Mouse (Mus musculus): ENCODE data around the gene Dpp6. TPM values are rescaled to one million over a fixed set of nuclear protein-coding genes. Genes with fewer than 3 reads are reported as not detected.

Dpp6 gene
- total RNA-seq, 2 experiments from 2014 or later = not detected

DNA sequence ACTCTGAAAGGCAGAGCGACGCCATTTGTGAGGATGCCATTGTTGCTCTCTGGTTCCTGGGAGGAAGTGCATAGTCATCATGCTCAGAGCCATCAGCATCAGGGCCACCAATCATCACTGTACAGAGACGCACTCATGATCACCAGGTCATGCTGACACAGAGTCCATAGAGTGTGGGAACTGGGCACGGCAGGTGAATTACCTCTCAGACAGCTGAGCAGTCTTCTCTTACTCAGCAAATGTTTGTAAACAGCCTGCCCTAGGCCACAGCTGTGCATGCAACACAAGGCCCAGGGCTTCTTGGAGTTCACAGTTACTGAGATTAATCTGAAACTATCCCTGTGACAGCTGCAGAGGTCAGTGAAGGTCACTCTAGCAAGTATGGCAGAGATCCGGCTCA lies 124.5 kb downstream of the Dpp6 start:
- no peak for ATAC-seq (replicated peaks; ENCODE audit: low FRiP score, poor library complexity, severe bottlenecking)

DNA sequence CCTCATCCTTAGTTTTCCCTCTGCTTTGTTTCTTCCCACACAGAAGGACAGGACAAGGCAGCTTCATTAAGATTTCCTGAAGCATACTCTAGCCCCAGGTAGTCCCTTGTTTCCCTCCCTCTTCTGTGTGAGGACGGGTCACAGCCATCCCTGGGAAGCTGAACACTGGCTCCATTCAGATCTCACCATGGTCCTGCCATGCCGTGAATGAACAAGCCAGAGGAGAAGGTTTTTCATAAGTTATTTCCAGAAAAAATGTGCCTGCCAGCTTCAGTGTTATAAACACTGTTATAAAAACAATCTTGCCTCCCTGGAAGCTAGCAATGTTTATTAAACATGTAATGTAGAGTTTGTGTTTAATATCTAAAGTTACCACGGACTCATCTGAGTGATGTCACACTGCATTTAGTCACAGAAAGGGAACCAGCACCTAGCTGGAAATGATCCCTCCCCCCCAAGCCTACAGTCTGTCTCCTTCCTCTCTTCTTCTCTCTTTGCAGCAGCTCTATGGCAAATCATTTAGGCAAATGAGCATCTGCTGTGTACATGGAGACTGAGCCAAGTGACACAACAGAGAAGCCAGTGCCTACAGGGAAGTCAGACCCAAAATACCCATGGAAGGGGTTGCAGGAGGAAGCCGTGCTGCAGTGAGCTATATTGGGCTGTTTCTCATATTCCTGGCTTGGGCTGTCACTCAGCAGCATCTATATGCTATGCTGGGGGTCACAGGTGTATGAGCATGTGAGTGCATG lies 128.3 kb downstream of the Dpp6 start:
- no peak for ATAC-seq (replicated peaks; ENCODE audit: low FRiP score, poor library complexity, severe bottlenecking)

DNA sequence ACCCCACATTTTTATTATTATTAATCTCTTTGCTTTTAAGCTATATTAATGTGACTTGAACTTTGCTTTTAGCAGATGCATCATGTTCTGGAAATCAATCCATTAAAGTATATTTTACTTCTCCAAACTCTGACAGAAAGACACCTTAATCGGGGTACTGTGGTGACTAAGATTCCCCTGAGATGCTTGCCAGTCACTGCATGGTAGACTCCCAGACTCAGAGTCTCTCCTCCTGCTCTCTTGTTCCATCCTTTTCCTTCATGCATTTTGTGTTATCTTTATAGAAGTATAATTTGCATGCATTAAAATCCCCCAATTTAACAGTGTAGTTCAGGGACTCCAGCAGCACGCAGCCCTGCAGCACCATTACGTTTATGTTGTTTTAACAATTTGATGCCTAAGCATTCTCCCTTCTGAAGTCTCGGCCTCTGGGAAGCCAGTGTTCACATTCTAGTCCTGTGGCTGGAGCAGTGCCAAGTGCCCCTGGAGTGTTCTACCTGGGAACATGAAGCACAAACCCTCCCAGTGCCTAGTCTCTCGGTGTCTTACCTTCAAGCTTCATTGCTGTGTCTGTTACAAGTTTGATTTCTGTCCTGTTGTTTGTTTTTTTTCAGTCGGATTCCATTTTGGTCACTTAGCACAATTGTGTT lies 153.1 kb downstream of the Dpp6 start:
- no peak for ATAC-seq (replicated peaks; ENCODE audit: low FRiP score, poor library complexity, severe bottlenecking)

DNA sequence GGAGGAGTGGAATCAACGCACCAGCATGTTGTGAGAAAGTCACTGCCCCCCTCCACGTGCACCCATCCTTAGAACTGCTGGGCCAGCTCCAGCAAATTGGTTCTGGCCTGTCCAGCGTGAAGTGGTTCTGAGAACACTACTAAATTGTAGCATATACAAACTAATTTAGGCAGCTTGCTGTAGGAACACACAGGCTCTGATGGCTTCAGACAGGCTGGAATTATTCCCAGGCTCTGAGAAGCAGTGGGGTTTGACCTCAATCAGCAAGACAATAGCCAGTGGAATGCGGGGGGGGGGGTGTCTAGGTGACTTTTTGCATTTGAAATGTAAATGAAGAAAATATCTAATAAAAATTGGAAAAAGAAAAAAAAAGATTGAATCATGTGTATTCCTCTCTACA lies 156.2 kb downstream of the Dpp6 start:
- no peak for ATAC-seq (replicated peaks; ENCODE audit: low FRiP score, poor library complexity, severe bottlenecking)

DNA sequence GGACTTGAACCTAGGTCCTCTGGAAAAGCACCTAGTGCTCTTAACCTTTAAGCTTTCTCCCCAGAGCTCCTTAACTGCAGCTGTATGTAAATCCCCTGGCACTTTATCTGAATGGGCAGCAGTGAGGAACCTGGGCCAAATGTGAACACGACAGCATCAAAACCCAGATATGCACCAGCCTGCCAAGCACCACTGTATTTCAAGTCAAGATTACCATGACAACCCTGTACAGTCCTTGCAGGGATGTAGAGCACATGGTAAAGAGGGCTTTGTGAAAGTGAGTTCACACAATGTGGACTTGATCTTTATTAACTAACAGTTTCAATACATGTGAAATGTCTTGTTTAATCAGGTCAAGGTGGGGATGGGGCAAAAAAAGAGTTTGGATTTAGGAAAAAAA lies 162.3 kb downstream of the Dpp6 start:
- no peak for ATAC-seq (replicated peaks; ENCODE audit: low FRiP score, poor library complexity, severe bottlenecking)

DNA sequence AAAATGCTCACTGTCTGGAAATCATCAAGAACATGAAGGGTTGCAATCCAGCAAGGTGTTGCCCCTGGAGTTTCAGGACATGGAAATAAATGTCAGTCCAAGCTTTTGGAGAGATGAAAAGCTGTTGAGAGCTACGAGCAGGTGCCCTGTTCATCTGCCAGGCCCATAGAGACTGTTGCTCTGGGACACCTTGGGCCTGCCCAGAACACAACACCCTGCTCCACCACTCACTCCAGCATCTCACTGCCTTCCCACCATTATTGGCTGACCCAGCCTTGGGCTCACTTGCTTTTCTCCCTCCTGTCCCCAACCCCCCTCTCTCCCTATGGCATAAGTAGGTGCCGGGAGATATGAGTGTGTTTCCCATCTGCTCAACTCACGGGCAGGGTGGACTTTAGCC lies 162.8 kb downstream of the Dpp6 start:
- ATAC-seq (replicated peaks; ENCODE audit: low FRiP score, poor library complexity, severe bottlenecking) = no peak

DNA sequence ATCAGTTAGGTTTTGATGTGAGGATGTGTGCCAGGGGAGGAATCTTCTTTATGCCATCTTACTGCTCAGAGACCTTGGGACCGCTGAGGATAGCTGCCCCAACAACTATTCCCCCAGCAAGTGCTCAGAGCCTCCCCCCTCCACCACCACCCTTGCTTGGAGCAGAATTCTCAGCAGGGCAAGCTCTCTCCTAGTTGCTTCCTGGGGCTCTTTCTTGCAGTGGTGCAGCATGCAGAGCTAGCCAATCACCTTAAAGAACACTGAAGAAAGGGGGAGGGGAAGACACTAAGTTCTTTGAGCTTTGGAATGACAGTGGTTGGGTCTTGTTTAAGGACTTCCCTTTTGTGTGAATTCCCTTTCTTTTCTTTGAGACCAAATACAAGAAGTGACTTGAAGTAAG lies 168.1 kb downstream of the Dpp6 start:
- no peak for ATAC-seq (replicated peaks; ENCODE audit: low FRiP score, poor library complexity, severe bottlenecking)

DNA sequence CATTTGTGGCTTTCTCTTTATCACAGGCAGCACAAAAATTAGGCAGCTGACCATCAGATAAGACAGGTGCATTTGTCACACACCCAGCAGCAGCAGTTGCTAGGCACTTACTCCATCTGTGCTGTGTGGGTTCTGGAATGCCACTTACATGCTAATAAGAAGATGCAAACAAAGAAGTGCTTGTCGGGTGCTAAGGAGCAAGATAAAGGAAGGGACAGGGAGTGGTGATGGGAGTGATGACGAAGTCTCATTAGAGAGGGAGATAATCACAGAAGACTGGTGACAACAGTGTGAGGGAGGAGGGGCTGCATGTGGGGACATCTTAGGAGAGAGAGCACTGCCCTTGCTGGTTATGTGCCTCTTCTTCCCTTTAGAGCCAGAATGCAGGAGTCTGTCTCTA lies 174.6 kb downstream of the Dpp6 start:
- ATAC-seq (replicated peaks; ENCODE audit: low FRiP score, poor library complexity, severe bottlenecking) = no peak

DNA sequence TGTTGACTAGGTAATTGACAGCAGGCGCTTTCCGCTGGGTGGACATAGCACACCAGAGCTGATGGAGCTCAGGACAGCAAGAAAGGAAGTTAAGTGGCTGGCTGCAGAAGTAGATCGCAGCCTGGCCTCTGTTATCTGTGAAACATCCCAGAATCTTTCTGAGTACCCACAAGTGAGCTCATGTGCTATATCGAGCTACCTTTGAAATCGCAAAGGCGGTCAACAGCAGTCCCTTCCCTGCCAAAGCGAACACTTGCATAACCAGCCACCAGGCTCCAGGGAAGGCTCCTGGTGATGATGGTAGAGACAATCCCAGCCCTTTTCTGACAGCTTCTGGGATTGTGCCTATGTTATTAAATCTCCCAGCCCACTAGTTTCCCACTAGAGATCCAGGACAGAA lies 186.5 kb downstream of the Dpp6 start:
- no peak for ATAC-seq (replicated peaks; ENCODE audit: low FRiP score, poor library complexity, severe bottlenecking)

DNA sequence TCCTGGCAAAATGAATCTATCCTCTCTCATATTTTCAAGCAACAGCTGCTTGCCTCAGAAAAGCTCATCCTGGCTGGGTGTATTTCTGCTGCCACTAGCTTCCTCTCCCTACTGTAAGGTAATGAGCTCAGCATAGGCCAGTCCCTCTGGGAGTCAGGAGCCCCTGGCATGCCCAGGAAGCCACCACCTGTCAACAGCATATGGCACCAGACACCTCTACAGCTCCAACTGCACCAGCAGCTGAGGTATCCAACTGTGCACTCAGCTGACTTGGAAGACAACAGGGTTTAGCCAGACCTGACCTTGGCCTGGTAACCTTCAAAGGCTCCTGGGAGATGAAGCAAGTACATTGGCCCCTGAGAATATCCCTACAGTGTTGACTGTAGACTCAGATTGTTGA lies 192.2 kb downstream of the Dpp6 start:
- no peak for ATAC-seq (replicated peaks; ENCODE audit: low FRiP score, poor library complexity, severe bottlenecking)

DNA sequence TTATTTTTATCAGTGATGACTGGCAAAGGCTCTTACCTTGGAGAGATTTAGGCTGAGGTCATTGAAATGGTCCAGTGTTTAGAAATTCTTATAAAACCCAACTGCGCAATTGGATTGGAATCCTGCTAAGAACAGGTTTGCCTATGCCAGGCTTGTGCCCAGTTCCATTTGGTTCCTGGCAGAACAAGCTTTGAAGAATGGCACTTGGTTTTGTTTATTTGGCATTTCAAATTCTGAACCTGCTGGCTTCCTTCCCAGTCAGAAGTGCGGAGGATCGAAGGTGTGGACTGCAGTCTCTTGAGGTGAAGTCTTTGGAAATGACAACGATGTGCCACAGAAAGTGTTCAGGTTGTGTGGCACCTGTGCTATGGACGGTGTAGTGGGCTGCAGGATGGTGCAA lies 193.6 kb downstream of the Dpp6 start:
- ATAC-seq (replicated peaks; ENCODE audit: low FRiP score, poor library complexity, severe bottlenecking) = no peak

DNA sequence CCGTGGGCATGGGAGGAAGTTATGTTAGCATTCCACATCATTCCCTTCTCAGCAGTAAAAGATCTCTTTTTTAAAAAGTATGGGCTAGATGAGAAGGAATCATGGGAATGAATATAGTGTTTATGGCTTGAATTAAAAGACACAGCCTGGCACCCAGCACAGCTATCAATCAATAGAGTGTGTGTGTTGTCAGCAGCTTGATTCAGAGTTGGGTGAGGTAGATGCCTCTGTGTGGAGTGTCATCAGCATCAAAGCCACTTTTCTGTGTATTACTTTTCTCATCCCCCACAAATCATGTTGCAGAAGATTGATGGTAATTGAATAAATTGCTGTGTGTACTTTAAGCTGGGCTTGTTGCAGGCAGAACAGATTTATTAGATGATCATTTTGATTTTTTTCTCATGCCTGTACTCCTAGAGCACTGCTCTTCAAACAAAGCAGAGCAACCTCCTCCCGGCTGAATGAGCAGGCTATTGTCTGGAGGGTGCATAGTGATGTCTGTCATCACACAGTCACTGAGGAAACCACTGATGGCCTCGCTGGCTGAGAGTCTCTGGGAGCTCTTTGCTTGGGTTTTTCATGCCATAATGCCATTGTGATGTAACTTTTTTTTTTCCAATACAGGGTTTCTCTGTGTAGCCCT lies 201.4 kb downstream of the Dpp6 start:
- ATAC-seq (replicated peaks; ENCODE audit: low FRiP score, poor library complexity, severe bottlenecking) = no peak

DNA sequence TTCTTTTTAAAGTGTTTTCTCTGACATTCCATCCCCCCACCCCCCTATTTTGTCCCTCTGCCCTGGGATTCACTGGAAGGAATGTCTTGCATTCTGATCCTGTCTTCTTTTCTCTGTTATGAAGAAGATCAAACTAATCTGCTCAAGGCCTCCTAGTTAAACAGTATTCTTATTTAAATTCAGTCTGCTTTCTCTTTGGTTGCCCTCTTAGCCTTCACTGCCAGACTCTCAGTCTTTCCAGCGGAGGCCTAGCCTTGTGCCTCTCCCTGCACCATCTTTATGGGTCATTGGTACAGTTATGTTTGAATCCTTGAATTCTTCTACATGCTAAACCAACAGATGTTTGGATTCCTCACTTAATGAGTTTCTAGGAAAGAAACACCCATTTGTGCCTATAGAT lies 211.6 kb downstream of the Dpp6 start:
- ATAC-seq (replicated peaks; ENCODE audit: low FRiP score, poor library complexity, severe bottlenecking) = no peak

DNA sequence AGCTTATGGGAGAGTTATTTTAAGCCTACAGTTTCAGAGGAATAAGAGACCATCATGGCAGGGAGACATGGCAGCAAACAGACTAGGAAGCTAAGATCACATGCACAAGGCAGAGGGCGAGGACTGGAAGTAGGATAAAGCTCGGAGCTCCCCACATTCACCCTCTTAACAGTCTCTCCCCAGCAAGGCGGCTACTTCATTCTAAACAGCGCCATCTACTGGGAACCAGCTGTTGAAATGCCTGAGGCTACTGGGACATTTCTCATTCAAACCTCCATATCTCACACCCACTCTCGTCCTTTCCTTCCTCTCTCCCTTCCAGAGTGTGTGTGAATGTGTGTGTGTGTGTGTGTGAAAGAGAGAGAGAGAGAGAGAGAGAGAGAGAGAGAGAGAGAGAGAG lies 212.8 kb downstream of the Dpp6 start:
- ATAC-seq (replicated peaks; ENCODE audit: low FRiP score, poor library complexity, severe bottlenecking) = no peak

DNA sequence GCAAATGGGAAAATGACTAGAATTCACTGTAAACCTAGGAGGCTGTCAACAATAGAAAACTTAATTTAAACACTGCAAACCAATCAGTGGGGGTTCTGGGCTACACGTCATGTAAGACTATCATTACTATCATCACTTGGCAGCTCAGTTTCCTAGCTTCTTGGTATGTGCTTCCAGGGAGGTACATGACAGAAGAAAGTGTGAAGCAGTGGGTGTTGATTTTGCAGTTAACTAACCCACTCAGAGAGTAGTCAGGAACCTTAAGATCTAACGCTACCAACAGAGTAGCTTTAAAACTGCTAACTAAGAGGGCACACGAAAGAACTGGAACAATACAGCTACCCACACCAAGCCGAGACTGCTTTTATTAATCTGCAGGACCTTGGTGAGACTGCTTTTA lies 217.9 kb downstream of the Dpp6 start:
- ATAC-seq (replicated peaks; ENCODE audit: low FRiP score, poor library complexity, severe bottlenecking) = no peak

DNA sequence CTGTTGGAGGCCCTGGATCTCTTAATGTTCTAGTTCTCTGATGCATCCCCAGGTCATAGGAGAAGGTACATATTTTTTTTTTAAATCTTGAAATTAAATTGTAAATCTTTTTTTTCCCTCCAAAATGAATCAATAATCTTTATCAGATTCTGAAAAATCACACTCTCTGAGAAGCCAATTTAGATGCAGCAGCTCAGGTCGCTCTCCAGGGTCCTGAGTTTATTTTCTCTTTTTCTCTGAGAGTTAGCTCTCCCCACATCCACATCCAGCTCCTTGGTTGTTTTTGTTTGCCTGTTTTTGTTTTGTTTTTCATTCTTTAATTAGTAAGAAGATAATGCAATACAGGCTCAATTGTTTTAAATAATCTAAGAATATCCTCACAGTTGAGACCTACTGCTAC lies 218.3 kb downstream of the Dpp6 start:
- ATAC-seq (replicated peaks; ENCODE audit: low FRiP score, poor library complexity, severe bottlenecking) = no peak

DNA sequence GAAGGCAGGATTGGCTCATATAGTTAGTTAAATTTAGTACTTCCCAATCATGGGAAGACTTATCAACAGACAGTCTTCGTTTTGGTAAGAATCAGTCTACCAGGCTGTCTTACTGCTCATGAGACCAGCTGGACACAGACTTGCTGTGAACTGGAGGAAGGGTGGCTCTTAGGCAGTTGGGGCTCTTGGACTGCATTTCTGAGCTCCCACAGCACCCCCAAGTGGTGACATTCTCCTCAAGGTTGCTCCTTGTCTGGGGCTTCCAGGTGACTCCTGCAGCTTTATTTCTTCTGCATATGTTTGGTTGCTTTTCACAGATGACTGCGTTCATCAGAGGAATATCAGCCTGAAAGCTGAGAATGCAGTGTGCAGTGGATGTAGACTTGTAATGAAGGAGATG lies 218.9 kb downstream of the Dpp6 start:
- no peak for ATAC-seq (replicated peaks; ENCODE audit: low FRiP score, poor library complexity, severe bottlenecking)

DNA sequence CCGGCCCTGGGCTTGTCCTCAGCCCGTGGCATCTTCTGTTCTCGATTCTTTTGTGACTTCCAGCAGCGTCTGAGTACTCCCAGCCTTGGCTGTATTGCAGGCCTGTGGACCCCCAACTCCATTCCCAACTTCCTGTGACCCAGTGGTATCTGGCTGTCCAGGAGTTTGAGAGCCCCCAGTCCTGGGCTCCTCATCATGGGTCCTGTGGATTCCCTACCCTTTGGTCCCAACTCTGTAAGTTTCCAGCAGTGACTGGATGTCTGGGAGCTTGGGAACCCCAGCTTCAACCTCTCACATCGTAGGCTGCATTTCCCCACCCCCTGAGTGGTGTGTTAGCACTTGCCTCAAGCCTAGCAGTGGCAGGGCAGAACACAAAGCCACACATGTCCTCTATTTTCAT lies 220.8 kb downstream of the Dpp6 start:
- ATAC-seq (replicated peaks; ENCODE audit: low FRiP score, poor library complexity, severe bottlenecking) = no peak

DNA sequence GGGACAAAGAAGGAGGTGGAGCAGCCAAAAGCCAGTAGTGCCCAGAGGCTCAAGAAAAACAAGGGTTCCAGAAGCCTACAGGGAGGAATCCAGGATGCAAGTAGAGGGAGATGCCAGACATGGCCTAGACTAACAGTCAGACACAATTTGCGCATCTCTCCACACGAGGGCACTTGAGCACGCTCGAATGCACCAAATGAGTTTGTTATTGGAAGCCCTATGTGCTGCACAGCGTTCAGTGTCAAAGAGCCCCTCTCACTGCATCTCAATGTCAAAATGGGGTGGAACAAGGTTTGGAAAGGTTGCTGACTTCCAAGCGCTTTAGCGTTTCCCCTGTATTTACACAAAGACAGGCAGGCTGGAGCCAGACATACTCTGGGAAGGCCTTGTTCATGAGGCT lies 231.2 kb downstream of the Dpp6 start:
- no peak for ATAC-seq (replicated peaks; ENCODE audit: low FRiP score, poor library complexity, severe bottlenecking)

DNA sequence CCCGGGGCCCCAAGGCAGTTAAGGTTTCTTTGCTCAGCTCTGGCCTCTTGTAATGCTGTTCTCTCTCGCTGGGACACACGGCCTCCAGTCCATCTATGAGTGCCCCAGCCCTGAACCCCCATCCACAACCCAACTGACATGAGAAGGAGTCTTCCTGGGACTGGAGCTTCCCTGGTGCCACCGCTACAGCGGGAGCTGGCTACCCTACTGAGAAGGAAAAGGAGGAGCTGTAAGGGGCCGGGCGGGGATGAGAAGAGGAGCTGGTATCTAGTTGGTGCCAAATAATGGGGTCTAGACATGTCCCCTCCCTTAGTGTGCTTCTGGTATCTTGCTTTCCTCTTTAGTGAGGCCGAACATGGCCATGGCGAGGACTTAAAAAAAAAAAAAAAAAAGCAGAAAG lies 231.9 kb downstream of the Dpp6 start:
- ATAC-seq (replicated peaks; ENCODE audit: low FRiP score, poor library complexity, severe bottlenecking) = no peak

DNA sequence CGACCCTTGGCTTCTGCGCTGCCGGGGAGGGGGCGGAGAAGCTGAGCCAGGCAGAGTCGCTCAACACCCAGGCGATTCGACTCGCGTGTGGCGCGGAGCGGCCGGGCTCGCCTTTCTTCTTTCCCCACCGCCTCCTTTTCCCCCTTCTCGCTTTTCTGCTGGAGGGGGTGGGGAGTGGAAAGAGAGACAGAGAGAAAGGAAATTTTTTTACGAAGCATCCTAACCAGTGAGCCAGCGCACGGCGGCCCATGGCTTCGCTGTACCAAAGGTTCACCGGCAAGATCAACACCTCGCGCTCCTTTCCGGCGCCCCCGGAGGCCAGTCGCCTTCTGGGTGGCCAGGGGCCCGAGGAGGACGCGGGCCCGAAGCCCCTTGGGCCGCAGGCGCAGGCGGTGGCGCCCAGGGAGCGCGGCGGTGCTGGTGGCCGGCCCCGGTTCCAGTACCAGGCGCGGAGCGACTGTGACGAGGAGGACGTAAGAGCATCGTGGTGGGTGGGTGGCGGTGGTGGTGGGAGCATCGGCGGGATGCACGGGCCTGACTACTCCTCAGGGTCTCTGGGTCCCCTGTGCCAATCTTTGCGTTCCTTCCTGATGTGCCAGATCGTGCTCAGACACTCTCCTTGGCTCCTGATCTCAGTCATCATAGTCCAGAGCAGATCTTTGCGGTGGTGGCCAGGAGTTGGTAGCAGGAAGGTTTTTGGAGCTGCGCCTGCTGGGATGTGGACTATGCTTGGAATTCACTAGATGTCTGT lies 232.5 kb downstream of the Dpp6 start:
- ATAC-seq (replicated peaks; ENCODE audit: low FRiP score, poor library complexity, severe bottlenecking) = no peak
